Mouse (Mus musculus): ENCODE measurements around the gene Olfr527. TPM values are rescaled to one million over a fixed set of nuclear protein-coding genes. Genes with fewer than 3 reads are reported as not detected.

Gene Olfr527
- not detected for total RNA-seq (2021)
- long read RNA-seq, experiment 1: 0 reads
- long read RNA-seq, experiment 2: 0 reads

- no peak for DNase-seq
Observed at GRCm38 (mm10) chr7:140333717-140334116, at the start of gene Olfr527. Gene Olfr527, plus strand, starts transcription at chr7:140334017.

- DNase-seq: no peak
Observed at GRCm38 (mm10) chr7:140295746-140296145, 38.1 kb upstream of the Olfr527 start.

GRCm38 (mm10) chr7:140296876-140297275, 36.9 kb upstream of the Olfr527 start:
- no peak for DNase-seq

- DNase-seq: no peak
Observed at GRCm38 (mm10) chr7:140299416-140299815, 34.4 kb upstream of the Olfr527 start.

- no peak for DNase-seq
Observed at GRCm38 (mm10) chr7:140319861-140320385, 13.9 kb upstream of the Olfr527 start.

- no peak for DNase-seq
Observed at GRCm38 (mm10) chr7:140320558-140320957, 13.3 kb upstream of the Olfr527 start, which contains the start of gene Olfr525. Gene Olfr525, plus strand, starts transcription at chr7:140320858.

- no peak for DNase-seq
Observed at GRCm38 (mm10) chr7:140321135-140321534, 12.7 kb upstream of the Olfr527 start.

- DNase-seq: no peak
Observed at GRCm38 (mm10) chr7:140329766-140330304, 4.0 kb upstream of the Olfr527 start.

- no peak for DNase-seq
Observed at GRCm38 (mm10) chr7:140361571-140361970, 27.8 kb downstream of the Olfr527 start, which contains the start of gene Olfr60. Gene Olfr60, minus strand, starts transcription at chr7:140361671.

- DNase-seq: no peak
Observed at GRCm38 (mm10) chr7:140374300-140374699, 40.5 kb downstream of the Olfr527 start.

GRCm38 (mm10) chr7:140376231-140376630, 42.4 kb downstream of the Olfr527 start, which contains the start of gene Olfr530:
Gene Olfr530, minus strand, starts transcription at chr7:140376331.
- DNase-seq: no peak

- no peak for DNase-seq
Observed at GRCm38 (mm10) chr7:140376911-140377310, 43.1 kb downstream of the Olfr527 start.

Other genes starting within 250 kb of the Olfr527 start
- gene Prap1, start 240.6 kb upstream of the Olfr527 start, total RNA-seq (2021): not detected
- gene Fuom, start 231.6 kb upstream of the Olfr527 start, total RNA-seq (2021): 10 to 100 TPM; 45.3 to 68.5 TPM
- gene Paox, start 218.2 kb upstream of the Olfr527 start, total RNA-seq (2021): 10 to 100 TPM; 13.0 to 26.1 TPM
- 100 to 1,000 TPM; 356 to 530 TPM for gene Echs1, start 217.5 kb upstream of the Olfr527 start, total RNA-seq (2021)
- 10 to 100 TPM; 24.4 to 34.5 TPM for gene Mtg1, start 196.5 kb upstream of the Olfr527 start, total RNA-seq (2021)
- gene Sprn, start 179.1 kb upstream of the Olfr527 start, total RNA-seq (2021): under 1 TPM; 0.33 to 0.56 TPM
- not detected for gene Olfr522, start 169.3 kb upstream of the Olfr527 start, total RNA-seq (2021)
- not detected for gene Olfr523, start 160.8 kb upstream of the Olfr527 start, total RNA-seq (2021)
- not detected for gene Olfr524, start 128.1 kb upstream of the Olfr527 start, total RNA-seq (2021)
- gene Cd163l1, start 115.8 kb upstream of the Olfr527 start, total RNA-seq (2021): not detected
- gene 5830411N06Rik, start 86.7 kb upstream of the Olfr527 start, total RNA-seq (2021): not detected
- gene Olfr525, start 13.2 kb upstream of the Olfr527 start, total RNA-seq (2021): not detected
- not detected for gene Olfr60, start 27.7 kb downstream of the Olfr527 start, total RNA-seq (2021)
- not detected for gene Olfr530, start 42.3 kb downstream of the Olfr527 start, total RNA-seq (2021)
- gene Olfr531, start 68.9 kb downstream of the Olfr527 start, total RNA-seq (2021): not detected
- not detected for gene Olfr532, start 87.6 kb downstream of the Olfr527 start, total RNA-seq (2021)
- gene Olfr533, start 129.4 kb downstream of the Olfr527 start, total RNA-seq (2021): not detected
- not detected for gene Olfr535, start 150.2 kb downstream of the Olfr527 start, total RNA-seq (2021)
- not detected for gene Olfr536, start 173.4 kb downstream of the Olfr527 start, total RNA-seq (2021)
- gene Olfr538, start 233.9 kb downstream of the Olfr527 start, total RNA-seq (2021): not detected

All from adrenal gland, postnatal 36 days (tissue).